Mouse (Mus musculus) Muller cell, postnatal 12 days (primary cell): ENCODE data around the gene Efcab5.
"Not testable (repeated sequence)": the region's sequence is repeated elsewhere in the genome, so short reads cannot be mapped to it uniquely, and the experiment has no call there.

Experiments
- DNase-seq: peaks from one replicate; pipeline ENCODE4 v3.0.0-alpha.2; 2015; ENCODE audit errors: inconsistent ontology term

The Efcab5 gene

DNA sequence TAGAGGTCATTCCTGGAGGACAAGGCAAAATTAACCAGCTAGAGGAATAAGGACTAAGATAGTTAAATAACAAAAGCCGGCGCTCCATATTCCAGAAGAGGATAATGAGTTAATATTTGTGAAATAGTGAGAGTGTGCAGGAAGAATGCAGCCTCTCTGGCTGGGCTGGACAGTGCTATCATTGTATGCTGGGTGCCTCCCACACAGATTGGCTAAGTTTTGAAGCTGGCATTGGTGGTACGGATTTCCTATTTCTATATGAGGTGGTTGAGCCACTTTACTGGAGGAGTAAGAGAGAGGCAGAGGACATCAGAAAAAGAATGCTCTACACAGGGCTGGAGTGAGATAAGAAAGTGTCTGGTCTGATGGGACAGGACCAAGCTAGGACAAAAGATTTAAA lies 9.0 kb downstream of the Efcab5 start:
- peak; percentile 24 for DNase-seq

DNA sequence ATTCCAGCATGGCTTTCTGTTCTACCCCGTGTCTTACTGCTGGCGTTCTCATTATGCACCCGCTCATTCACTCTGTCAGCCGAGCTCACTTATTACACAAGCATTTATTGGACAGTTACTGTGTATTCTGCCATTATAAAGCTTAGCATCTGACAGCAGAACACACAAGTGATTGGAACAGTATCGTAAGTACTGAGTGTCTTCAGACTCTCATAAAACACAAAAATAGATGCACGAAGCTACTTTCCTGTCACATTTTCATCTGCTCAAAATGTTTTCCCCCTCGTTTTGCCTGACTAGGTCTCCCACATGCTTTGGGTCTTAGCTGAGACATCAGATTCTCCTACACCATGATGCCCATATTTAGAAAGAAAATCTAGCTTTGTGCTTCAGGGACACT lies 14.2 kb downstream of the Efcab5 start:
- DNase-seq, result no peak

DNA sequence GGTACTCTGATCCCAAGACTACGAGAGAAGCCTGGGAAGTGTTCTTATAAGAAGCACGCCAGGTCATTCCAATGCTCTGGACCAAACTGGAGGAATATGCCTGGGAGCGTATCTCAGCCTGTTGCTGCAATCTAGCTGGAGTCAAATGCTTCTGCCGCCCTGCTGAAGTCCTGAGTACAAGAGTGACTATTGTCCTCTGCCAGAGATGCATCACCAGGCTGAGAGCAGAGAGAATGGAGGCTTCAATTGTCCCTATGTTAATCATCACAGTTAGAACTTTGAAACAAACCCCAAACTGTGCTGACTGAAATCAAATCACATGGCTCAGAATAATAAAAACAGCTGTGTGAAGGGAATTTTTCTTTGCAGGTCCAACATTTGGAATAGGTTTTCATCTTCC lies 15.0 kb downstream of the Efcab5 start:
- DNase-seq, result peak; percentile 53

DNA sequence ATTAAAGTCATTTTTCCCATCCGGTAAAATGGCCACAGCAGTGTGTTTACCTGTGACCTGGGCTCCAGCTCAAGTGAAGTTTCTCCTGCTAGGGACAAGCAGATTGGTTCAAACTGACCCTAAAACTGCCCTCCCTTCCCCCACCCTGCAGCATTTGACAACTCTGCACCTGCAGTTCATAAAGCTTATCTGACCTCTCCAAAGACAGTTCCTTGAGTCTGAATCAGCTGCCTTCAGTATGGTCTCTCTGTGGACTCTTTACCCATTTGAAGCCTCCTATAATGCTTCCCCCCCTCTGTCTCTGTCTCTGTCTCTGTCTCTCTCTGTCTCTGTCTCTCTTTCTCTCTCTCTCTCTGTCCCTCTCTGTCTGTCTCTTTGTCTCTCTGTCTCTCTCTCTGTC lies 28.0 kb downstream of the Efcab5 start:
- no peak for DNase-seq

DNA sequence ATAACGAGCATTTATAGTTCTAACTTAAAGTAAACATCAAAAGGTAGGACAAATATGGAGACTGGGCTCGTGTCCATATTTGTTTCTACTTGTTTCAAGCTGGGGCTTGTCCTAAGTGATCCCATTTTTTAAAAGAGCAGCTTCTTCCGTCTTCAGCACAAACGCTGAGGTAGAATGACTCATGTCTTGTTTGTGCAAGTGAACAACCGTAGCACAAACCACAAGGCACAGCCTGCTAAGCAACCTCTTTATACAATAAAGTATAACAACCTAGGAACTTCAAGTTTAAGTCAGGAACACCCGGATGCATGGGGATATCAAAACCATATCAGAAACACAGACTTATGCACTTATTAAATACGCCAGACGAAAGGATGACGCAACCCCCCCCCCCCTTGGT lies 28.4 kb downstream of the Efcab5 start:
- no peak for DNase-seq

DNA sequence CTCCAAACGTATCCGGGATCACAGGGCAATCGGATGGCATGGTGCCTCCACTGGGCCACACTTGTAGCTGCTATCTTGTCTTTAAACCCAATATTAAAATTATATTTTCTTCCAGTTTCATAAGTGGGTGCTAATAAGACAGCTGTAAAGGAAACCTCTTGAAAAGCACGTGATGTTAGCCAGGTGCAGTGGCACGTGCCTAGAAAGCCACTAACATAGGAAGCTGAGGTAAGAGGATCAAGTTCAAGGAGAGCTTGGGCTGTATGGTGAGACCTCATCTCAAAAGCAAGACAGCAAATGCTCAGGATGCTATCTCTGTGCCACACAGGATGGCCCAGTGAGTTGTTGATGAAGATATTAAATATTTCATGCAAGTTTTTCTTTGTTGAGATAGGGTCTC lies 34.6 kb downstream of the Efcab5 start:
- no peak for DNase-seq

DNA sequence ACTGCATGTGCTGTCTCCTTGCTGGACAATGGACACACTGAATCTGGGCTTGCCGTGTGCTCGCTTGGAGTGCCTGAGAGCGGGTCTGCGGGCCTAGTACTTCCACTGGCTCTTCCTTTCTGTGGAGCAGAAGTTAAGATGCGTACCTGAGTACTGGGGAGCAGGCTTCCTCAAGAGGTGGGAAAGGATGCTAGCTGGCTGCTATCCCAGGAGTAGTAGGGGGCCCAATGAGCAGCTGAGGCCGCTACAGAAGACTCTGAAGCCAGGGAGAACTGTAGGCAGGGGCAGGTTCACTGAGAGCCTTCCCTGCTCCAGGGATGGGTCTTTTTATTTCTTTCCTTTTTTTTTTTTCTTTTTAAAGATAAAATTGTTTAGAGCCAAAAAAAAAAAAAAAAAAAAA lies 38.0 kb downstream of the Efcab5 start:
- DNase-seq, result no peak

DNA sequence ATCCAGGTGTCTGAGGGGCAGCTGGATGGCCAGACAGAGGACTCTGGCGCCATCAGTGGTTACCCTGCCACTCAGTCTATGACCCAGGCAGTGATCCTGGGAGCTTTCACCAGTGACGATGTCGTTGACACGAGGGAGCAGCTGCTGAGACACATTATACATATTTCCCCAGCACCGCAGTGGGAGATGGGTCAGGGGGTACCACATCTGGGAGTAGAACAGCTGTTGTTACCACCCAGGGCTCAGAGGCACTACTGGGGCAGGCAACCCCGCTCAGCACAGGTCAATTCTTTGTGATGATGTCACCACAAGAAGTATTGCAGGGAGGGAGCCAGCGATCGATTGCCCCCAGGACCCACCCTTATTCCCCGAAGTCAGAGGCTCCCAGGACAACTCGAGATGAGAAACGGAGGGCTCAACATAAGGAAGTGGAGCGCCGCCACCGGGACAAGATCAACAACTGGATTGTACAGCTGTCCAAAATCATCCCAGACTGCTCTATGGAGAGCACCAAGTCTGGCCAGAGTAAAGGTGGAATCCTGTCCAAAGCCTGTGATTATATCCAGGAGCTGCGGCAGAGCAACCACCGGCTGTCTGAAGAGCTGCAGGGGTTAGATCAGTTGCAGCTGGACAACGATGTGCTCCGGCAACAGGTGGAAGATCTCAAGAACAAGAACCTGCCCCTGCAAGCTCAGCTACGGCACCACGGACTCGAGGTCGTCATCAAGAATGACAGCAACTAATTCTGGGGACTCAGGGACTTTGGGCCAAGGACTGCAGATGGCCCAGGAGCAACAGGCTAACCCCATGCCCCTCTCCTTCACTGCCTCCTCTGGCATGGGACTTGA lies 38.8 kb downstream of the Efcab5 start:
- not testable (repeated sequence) for DNase-seq

DNA sequence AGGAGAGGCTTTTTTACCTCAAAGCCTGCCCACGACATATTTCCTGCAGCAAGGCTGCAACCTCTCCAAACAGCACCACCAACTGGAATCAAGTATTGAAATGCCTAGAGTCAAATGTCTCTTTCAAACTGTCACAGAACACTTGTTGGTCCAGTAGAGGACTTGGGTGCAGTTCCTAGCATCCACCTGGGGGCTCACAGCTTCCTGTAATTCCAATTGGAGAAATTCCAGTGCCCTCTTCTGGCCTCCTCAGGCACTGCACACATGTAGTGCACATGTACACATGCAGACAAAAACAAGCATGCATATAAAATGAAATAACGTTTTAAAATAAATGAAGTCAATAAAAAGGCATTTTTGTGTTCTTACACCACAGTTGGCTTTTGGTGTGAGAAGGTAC lies 40.0 kb downstream of the Efcab5 start:
- no peak for DNase-seq

DNA sequence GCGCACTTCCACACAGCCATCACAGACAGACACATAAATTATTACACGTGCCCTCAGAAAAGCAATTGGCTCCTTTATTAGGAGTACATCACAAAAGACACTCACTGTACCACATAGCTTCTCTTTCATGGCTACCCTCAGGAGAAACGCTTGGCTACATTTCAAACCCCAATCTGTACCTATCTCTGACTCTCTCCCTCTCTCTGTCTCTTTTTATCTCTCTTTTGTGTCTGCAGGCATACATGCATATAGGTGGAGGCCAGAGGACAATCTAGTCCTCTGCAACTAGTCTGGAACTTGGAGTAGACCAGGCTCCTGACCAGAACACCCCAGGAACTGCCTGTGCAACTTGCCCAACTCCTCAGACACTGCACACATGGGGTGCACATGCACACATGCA lies 41.0 kb downstream of the Efcab5 start:
- DNase-seq, result no peak

DNA sequence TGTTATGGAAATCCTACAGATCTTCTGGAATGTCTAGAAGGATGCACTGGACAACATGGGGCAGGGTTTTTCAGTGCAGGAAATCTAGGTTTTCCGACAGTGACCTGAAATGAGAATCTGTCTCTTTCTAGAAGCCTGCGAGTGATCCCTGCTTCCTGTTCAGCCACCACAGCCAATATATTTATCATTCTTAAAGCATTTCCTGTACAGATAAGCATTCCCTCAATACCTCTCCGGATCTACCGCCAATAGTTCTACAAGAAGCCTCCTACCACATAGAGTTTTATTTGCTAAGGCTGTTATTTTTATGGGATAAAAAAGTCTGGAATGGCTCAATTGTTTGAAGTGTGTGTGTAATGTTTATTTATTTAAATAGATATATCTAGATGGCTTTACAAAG lies 43.3 kb downstream of the Efcab5 start:
- DNase-seq, result no peak

DNA sequence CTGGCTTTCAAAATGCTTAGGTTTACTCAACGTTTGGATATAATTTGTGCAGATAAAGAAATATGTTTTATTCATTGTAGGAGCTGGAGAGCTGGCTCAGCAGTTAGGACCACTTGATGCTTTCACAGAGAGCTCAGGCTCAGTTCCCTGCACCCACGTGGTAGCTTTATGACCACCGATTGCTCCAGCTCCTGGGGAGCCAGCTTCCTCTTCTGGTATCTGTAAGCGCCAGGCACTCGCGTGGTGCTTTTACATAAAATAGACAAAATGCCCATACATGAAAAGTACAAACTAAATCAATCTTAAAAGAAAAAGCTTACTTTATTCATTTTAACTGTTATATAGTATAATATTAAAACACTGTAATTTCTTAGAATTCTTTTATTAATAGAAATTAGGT lies 46.8 kb downstream of the Efcab5 start:
- no peak for DNase-seq

DNA sequence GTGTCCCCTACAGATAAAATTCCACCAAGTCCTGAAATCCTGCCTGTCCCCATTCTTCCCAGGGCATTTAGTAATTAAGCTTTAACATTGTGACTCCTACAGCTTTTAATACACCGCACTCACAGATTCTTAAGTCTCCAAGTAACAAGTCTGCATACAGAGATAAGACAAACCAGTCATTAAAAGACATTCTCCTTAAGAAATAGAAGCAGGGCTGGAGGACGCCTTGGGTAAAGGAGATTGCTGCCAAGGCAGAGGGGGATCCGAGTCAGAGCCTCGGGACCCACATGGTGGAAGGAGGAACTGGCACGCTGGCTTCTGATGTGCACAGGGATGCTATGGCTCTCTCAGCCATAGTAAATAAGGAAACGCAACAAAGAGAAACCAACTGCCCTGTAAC lies 48.8 kb downstream of the Efcab5 start:
- no peak for DNase-seq

DNA sequence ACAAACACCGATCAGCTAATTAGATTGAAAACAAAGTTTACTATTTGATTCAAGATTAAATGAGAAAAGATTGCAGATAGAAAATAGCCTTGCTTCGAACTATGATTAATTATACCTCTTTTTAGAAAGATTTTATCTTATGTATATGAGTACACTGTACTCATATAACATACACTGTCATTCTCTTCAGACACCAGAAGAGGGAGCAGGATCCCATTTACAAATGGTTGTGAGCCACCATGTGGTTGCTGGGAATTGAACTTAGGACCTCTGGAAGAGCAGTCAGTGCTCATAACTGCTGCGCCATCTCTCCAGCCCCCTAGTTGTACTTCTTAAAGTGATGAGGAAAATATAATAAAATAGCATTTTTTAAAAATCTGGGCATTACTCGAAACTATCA lies 55.3 kb downstream of the Efcab5 start:
- no peak for DNase-seq

DNA sequence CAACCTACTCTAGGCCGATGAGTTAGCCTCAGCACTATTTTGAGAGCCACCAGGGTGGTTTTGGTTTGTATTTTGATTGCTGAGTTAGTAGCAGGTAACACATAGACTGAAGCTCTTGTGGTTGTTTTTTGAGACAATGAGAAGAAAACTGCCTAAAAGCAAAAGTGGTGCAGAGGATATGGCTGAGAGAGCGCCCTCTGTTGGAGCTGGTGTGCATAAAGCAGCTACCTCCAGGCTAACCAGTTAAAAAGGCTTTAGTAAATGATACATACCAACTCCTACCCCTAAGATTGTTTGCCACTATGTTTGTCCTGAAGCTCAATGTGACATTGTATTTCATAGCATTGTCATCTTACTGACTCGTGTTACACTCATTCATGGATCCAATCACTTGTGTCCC lies 56.2 kb downstream of the Efcab5 start:
- DNase-seq, result no peak

DNA sequence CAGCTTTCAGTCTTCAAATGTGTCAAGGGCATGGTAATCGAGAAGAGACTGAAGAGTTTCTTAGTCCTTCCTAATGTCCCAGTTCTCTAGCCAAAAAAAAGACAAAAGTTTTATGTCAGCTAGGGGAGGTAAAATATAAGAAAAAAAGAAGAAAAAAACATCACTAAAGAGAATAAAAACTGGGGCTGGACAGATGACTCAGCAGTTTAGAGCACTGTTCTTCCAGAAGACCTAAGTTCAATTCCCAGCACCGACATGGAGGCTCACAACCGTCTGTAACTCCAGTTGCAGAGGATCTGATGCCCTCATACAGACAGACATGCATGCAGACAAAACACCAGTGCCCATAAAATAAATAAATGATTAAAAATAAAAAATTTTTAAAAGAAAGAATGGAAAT lies 60.2 kb downstream of the Efcab5 start:
- DNase-seq, result no peak

DNA sequence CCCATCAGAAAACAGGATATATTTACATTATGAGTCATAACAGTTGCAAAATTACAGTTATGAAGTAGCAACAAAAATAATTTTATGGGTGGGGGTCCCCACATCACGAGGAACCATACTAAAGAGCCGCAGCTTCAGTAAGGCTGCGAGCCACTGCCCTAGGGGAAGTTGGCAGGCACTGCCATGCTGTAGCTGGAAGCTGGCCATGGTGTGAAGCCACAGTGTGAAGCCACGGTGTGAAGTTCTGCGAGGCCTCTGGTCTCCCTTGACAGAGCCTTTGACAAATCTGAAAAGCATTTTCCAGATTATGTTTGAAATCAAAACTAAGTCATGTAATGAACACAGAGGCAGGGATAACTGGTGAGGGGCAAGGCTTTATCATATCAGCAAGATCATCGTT lies 77.6 kb downstream of the Efcab5 start:
- no peak for DNase-seq

DNA sequence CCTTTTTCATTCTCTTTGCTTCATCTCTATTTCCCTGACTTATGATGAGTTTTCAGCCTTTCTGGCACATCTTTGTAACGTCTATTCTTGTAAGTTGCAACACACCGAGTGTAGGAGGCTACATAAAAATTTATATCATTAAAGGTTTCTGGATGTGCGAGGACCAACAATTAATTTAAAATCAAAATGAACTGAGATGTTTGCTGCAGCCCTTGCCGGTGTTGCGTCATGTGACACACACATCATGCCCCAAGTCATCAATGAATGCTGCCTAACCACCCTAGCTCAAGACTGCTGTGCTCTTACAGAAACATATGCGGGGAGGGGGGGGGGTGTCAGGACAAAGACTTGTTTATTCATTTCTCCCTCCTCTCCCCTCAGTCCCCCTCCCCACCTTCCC lies 80.3 kb downstream of the Efcab5 start:
- DNase-seq, result no peak

DNA sequence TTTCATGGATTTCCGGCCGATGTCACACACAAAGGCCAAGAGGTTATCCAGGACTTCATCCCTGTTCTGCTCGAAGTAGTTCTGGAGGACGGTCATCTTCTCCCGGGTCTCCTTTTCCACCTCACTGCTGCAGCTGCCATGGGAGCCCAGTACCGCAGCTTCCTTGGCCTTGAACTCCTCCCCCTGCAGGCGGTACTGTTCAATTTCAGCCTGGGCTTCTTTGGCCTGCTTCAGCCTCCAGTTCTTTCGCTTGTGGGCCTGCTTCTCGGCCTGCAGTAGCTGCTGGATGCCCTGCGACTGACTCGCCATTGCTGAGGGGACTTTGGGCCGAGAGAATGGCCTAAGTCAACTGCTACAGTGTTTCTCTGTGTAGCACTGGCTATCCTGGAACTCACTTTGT lies 80.9 kb downstream of the Efcab5 start:
- DNase-seq, result not testable (repeated sequence)

DNA sequence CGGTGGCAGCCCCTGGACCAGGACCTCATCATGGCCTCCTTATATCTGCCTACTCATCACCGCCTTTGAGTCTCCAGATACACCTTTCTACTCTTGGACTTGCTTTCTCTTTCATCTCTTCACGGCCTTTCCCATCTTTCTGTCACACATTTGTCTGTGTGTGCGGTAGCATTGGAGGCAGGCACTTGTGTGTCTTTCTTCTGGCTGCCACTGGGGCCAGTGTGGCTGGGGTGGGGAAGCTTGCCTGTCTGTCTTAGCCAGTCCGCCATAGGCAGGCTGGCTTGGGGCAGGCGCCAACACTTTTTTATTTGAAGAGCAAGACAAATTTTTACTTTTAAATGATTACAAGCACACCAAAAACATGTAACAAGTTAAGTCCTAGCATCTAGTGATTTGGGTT lies 81.8 kb downstream of the Efcab5 start:
- no peak for DNase-seq

DNA sequence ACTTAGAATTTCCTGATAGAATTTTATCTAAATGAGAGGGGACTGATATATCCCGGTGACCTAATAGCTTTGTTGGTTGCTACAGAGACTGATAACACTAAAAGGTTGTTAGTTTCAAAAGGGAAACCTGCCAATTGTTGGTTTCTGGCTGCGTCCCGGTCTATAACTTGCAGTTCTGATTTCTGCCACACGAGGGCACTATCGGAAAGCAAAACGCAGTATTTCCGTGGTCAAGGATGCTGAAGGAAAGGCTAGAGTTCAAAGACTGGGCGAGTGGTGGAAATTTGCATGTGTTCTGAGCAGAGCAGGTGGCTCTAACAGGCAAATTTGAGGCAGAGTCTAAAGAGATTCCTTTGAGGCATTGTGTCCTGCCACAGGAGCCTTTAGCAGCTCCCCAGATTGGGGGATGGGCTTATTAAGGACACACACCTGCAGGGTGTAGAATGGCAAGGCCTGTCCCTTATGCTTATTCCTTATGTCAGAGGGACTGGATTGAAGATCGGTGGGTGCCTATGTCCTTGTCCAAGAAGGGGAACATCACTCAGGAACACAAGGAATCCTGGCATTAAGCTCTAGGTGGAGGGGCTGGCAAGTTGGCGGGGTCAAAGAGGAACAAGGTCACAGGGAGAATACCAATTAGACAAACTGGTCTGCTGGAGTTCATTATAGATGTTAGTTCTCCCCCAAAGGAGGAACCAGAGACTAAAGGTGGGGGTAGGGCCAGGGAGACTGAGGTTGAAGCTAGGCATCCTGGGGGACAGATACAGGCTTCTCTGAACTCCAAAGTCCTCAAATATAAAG lies 88.4 kb downstream of the Efcab5 start:
- peak; percentile 55 for DNase-seq

DNA sequence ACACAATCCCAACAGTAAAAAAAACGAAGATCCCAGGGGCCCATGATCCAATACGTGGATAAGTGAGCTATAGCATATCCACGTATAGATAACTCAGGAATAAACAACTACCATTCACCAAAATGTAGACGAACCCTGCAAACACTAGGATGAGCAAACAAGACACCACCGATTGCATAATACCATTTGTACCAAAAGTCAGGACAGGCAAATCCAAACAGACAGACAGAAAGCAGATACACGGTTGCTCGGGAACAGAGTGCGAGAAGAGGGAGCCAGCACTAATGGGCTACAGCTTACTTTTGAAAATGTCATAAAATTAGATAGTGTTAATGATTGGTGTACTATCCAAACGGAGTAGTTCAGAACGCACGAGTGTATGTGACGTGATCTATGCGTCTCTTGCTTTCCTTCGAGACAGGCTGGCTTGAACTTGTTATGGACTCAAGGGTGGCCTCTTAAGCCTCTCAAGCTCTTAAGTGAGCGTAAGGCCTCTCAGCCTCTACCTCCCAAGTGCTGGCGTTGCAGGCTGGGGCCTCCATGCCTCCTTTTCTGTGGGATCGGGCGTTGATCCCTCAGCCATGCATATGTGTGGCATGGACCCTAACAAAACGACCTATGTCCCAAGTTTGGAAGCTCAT lies 90.3 kb downstream of the Efcab5 start:
- no peak for DNase-seq

DNA sequence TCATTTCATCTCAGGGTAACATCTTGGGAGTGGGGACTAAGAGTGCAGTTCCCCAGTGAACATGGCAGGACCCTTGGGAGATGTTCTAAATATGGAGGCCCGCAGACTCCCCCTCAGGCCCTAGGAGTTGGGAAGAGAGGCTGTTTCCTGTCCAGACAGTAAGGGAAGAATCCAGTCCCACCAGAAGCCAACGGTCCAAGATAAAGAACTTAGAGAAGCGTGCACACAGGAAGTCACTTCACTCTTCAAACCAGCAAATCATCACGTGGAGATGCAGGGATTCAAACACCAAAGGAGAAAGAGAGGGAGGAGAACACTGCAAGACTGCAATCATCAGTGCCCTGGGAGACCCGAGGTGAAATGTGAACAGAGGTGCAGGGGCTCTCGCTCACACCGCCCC lies 91.8 kb downstream of the Efcab5 start:
- no peak for DNase-seq
